Mouse (Mus musculus): ENCODE measurements around the gene Gpr171.
"Not testable (repeated sequence)": the region's sequence is repeated elsewhere in the genome, so short reads cannot be mapped to it uniquely, and the experiment has no call there.

Gene Gpr171

DNA sequence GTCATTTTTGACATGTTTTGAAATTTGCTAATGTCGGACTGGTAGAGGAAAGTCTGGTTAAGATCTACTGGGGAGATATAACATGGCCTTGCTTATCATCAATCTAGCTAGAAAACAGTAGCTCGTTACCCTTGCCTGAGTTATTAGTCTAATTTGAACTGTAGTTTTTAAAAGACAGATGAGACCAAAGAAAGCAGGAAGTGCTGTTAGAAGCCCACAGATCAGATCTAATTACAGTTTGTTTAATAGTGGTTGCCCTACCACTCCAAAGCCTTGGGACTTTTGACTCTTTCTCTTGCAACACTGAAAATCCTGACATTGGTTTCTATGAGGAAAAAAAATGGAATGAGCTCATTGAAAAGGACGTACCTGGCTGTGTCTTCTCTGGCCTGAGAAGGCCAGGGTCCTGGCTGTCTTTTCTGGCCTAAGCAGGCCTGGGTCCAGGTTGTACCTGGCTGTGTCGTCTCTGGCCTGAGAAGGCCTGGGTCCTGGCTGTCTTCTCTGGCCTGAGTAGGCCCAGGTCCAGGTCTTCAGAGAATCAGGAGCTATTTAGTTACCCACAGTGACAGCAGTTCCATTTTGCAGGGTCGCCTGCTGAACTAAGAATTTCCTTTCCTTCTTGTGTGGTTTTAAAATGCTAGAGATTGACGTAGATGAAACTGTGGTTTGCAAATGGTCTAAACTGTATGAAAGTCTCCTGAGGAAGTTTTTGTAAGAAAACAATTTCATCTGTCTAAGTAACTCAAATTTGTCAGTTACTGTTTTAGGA is at the start of gene Gpr171:
Gpr171 (minus strand) TSS at position 604 of the 769 bp plus-strand sequence.
- DNase-seq = peak; percentile 64 to 67

- DNase-seq = no peak
These were observed 49.0 kb upstream of the Gpr171 start for GRCm38 (mm10) chr3:59150624-59151023.

GRCm38 (mm10) chr3:59149646-59150045 is 48.0 kb upstream of the Gpr171 start:
- no peak for DNase-seq

DNA sequence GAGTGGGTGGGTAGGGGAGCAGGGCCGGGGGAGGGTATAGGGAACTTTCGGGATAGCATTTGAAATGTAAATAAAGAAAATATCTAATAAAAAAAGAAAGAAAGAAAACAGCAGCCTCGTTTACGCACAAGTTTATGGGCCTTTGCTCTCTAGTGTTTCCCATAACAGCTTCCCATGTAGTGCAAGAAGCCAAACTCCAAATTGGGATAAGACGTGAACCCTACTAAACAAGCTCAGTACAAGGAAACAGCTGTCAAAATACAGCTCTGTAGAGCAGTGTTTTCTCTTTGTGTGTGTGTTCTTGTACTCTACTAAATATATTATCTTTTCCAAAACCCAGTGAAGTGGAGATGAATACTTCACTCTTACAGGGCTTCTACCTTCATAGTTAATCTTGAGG is 43.6 kb upstream of the Gpr171 start:
- DNase-seq = no peak

DNA sequence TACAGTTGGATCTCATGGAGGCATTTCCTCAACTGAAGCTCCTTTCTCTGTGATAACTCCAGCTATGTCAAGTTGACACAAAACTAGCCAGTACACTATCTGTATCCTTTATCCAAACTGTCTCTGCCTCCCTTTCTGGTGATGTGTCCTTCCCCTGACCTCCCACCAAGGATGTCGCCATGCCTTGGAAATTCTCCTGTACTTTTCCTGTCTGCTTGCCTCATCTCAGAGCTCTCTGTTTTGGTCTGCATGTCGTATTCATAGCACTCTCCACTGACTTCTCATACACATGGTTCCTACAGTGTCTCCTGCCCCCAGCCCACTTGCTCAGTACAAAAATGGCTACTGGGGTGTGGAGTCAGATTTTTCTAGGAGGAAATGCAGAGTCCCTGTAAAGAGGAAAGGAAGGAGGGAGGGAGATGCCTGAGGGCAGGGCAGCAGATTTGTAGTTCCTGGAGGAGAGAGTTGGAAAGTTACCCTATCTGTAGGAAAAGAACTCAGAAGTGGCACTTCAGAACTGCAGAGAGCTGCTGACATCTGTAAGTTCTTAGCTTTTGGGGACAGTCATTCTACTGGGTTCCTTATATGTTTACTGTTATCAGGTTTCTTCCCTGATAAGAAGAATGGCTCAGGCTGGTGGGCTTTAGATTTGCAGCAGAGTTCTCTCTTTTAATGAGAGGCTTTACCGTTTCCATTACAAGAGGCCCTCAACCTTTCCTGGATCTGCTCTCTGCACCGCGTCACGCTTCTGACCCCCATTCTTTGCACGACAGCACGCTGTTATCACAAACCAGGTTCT is 40.1 kb upstream of the Gpr171 start:
- no peak for DNase-seq

DNA sequence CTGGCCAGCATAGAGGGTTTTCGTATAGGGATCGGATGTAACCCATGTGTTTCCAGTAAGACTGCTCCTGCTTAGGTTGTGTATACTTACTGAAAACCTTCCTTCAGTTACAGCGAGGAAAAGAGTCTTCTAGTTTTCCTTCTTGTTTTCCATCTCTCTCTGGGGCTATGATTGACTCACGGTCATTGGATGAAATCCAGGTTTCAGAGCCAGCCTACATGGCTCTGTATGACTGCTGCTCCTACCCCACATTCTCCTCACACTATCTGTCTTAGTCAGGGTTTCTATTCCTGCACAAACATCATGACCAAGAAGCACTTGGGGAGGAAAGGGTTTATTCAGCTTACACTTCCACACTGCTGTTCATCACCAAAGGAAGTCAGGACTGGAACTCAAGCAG is 39.3 kb upstream of the Gpr171 start:
- not testable (repeated sequence) for DNase-seq

GRCm38 (mm10) chr3:59140115-59140514 is 38.5 kb upstream of the Gpr171 start:
- no peak for DNase-seq

DNA sequence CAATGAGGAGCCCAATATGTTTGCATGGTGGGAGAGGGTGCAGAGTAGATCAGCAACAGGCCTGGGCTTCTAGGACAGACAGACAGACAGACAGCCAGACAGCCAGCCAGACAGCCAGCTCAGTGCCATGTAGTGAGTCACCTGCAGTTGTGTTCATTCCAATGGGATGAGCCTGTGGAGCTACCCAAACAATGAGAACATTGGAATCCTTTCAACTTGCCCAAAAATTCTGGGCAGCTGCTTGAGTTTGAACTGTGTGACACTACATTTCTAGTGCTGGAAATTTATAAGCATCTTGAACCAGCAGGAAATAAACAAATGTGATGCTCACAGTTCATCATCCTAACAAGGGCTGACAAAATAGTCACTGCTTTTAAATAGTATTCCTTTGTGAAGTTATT is 38.0 kb upstream of the Gpr171 start:
- no peak for DNase-seq

- no peak for DNase-seq
These were observed 37.4 kb upstream of the Gpr171 start for GRCm38 (mm10) chr3:59138946-59139468.

DNA sequence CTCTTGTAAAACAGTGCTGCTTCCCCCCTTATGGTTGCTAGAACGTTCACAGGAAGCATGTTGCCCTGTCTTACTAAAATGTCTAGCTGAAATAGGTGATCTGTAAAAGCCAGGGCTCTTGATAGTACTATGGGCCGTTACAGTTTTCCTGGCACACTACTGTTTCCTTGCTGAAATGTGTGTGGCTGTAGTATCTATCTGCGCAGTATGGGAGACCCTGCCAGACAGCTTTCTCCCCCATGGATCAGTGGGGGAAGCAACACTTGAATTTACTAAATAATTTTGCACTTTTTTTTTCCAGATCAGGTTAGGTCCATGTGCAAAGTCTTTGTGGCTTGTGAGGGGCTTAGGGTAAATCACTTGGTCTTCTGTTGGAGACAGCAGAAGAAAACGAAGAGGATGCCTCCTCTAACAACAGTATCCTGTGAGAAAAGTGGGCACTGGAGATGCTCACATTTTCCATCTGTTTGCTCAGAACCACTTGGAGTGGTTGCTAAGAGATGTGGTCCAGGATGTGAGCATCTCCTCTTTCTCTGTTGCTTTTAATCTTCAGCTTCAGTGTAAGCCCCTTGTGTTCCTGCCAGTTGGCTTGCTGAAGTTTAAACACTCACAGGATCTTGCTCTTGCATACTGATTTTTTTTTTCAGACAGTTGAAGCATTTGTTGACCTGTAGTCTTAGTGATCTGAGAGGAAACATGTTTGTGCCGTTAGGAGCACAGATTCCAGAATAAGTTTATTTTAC is 34.5 kb upstream of the Gpr171 start:
- DNase-seq = no peak

DNA sequence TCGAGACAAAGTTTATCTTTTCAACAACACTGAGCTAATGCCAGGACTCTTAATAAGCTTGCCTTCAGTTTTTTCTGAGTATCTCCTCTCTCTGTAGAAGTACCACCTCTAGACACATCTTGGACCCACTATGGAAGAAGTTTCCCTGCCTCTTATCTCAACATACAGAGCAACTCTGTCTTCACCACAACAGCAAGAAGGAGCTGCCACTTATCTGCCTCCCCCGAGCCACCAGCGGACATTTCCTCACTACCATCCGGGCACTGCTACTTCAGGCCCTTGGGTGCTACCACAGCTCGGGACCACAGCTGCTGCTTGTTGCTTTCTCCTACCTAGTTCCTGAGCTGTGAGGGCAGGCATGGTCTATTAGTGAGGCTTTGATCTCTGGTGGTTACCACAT is 31.6 kb upstream of the Gpr171 start:
- no peak for DNase-seq

- peak in 1 of 2 experiments; percentile 15 for DNase-seq
These were observed 30.3 kb upstream of the Gpr171 start for GRCm38 (mm10) chr3:59131966-59132365.

GRCm38 (mm10) chr3:59131081-59131480 is 29.5 kb upstream of the Gpr171 start:
- no peak for DNase-seq

DNA sequence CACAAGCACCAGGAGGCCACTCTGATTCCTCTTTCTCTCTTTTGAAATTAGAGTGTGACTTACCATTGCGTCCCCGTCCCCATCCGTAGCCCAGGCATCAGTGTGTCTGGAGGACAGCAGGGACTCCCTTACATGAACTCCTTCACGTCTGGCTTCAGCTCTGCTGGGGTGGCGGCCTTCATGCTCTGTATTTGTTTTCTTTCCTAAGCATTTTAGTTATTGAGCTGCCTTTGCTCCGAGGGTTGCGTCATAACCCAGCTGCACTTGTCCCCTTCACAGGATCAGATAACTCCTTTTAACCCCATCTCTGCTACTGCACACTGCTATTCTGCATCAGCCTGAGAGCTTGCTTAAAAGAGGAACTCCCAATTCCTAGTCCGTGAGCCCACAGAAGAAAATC is 28.8 kb upstream of the Gpr171 start:
- peak; percentile 33 to 41 for DNase-seq

- no peak for DNase-seq
These were observed 27.9 kb upstream of the Gpr171 start for GRCm38 (mm10) chr3:59129547-59129946.

- no peak for DNase-seq
These were observed 27.1 kb upstream of the Gpr171 start for GRCm38 (mm10) chr3:59128681-59129080.

- no peak for DNase-seq
These were observed 24.3 kb upstream of the Gpr171 start for GRCm38 (mm10) chr3:59125783-59126555.

DNA sequence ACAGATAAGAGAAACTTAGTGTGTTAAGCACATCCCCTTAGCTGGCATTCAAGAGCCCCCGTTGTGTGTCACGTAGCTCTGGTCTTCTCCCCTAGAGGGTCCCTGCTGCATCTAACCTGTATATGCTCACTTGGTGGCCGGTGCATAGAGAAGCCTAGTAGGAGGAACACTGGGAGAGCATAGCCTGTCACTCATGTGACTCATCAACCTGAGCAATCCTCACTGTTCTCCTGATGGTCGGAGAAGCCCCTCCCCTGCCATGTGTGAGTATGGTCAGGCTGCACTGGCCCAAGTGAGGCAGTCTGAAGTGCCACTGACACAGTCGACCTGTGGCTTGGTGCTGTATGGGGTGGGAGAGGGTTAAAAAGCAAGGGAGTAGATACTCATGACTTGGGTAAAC is 23.4 kb upstream of the Gpr171 start:
- DNase-seq = no peak

DNA sequence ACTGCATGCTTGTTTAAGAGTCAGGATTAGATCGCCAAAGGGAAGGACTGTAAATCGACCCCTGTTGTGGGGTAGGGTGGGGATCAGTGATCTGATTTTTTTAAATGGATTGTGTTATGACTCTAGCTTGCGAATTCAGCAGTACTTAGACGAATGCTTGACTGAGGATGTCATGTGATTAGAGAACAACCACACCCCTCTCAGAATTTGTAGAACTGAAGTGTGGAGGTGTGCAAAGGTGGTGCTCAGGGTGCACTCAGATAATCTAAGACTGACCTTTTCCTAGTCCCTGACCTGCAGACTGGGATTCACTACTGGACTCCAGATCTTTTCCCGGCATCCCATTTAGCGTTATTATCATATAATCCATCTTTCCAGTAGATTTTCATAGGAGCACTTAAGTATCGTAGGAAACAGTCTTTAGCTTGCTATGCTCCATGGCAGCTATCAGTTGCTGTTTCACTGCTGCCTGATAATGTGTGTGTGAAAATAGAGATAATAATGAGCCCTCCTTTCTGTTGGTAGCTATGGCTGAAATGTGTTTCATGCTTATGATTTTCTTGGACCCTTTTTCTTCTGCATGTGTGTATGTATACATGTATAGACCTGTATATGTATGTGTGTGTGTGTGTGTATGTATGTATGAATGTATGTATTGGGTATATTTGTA is 20.3 kb upstream of the Gpr171 start:
- DNase-seq = no peak

GRCm38 (mm10) chr3:59121067-59121730 is 19.6 kb upstream of the Gpr171 start:
- no peak for DNase-seq

DNA sequence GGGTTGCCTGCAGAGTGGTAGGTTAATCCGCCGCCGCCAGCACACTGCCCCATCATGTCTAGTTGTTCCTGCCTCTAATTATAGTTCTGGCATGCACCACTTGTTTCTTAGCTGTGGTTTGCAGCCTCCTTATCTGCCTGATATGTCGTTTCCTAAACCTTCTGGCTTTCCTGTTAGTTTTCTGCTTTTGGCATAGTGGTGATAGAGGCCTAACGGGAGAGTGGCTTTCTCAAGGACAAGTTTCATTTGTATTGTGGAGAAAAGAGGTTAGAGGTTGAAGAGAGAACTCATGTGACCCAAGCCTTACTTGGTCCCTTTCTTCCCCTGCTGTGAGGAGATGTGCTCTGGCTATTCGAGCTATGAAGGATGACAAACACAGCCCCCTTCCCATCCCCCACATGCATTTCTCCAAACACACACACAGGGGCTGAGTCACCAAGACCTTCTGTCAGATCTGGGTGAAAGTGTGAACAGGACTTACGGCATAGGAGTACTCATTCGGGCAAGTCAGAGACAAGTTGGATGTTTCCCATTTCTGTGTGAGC is 12.4 kb upstream of the Gpr171 start:
- peak; percentile 54 to 62 for DNase-seq

Data from B cell, adult 2 months (primary cell).